Mouse (Mus musculus) c-Kit-positive CD71-negative TER-119-negative erythroid progenitor cells, embryonic 14.5 days (primary cell): ENCODE data around the gene Slc2a9.

Experiments used
- DNase-seq: peaks from one replicate; pipeline ENCODE4 v3.0.0-alpha.2; 2013; ENCODE audit warnings: low read depth

Slc2a9 gene

DNA sequence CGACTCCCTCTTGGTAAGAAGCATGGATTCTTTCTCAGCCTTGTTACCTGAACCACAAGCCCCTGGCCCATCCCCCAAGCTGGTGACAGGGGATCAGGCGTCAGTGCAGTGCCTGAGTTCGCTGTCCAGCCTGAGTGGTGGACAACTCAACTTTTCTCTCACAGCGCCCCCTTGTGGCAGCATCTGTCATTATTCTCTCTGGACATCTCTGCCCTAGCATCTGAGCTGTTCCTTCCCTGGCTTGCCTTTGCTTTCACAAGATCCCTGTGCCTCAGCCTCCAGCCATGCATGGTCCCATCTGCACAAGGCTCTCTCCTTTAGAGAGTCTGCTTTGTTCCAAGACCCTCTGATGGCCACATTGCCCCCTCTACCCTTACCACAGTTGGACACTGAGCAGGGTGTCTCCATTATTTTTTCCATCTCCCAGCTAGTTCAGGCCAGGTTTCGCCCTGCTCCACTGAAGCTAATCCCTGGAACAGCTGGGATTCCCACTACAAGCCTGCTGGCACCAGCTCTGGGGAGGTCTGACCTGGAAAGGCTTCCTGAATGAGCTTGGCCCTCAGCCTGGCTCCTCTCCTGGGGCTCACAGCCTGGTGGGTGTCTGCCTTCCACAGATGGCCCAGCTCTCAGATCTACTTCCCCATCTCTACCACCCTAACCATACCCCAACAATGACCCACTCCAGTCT lies 32.9 kb downstream of the Slc2a9 start:
- DNase-seq = peak; percentile 46

DNA sequence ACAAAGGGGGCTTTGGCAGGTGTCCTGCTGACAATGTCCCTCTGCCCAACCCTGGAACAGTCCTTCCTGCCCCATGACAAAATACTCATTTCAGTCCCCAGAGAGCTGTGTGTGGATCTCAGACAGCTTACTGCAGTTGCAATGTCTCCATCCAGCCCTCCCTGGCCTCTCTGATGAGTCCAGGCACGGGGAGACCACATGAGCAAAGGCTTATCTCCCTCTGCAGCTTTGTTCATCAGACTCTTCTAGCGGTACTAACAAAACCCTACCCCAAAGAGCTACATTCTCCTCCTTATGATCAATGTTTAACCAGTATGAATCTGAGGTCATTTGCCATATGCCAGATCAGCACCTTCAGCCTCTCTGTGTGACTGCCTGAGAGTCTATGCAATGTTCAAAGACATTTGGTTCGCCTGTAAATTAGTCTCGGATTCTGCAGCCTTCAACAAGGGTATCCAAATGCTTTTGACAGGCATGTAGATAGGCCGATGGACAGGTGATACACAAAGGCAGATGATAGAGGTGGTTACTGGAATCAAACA lies 36.3 kb downstream of the Slc2a9 start:
- DNase-seq = no peak

DNA sequence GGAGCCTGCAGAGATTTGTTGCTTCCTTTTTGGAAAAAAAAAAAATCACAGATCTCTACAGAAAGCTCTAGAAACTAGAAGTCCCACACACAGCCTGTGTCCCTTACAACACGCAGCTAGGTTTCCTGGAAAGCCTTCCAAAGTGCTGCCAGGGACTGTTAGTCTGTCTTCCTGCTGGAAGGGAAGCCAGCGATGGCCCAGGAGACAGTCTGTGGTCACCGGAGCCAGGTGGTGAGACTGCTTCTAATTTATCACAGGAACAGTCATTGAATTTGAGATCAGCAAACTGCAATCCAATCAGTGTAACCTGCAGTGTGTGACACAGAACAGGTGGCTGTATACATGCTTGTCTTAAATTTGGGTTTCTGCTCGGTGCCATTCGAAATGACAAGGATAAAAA lies 41.7 kb downstream of the Slc2a9 start:
- DNase-seq = no peak

DNA sequence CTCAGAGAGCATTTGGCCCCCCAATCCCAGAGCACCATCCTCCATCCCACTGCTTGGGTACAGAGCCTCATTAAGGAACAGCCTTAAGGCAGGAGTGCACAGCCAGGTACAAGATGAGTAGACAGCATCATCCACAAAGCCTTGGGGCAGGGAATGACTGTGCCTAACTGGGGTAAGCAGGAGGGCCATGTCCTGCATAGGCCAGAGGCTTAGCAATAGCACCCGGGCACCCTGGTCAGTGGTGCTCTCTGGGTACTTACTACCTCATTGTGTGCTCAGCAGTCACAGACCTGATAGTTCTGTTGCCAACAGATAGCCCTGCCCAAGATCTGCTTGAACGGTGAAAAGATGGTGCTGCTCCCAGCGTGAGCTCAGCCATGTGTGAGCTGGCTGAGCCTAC lies 52.0 kb downstream of the Slc2a9 start:
- no peak for DNase-seq

DNA sequence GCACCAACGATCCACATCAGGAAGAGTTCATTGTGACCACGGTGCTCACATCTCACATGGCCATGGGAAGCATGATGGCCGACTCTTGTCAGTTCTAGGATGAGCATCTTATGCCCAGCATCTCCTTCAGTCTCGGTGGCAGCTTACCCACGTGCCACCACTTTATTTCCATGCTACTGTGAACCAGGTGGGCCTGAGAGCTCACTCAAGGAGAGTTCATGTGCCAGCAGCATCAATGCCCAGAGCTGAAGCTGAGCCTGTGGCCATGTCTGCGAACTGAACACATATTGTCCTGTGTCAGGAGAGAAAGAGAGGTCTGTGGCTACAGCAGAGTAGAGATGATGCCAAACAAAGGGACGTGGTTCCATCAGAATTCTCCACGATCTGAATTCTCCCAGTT lies 53.3 kb downstream of the Slc2a9 start:
- DNase-seq = no peak

DNA sequence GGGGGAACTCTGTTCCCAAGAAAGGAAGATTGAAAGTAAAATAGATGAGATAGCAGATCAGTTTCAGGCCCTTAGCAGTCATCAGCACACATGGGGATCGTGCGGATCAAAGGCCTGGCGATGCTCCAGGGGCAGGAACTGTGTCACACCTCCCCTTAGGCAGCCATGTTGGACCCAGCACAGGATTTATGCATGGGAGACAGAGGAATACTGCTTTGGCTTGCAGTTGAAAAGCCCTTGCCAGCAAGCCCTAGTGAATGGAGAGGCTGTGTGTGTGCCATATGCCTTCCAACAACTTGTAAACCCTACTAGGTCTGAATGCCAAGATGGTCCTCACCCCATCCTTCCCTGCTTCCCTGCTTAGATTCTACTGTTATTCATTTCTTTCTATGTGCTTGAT lies 54.8 kb downstream of the Slc2a9 start:
- no peak for DNase-seq

DNA sequence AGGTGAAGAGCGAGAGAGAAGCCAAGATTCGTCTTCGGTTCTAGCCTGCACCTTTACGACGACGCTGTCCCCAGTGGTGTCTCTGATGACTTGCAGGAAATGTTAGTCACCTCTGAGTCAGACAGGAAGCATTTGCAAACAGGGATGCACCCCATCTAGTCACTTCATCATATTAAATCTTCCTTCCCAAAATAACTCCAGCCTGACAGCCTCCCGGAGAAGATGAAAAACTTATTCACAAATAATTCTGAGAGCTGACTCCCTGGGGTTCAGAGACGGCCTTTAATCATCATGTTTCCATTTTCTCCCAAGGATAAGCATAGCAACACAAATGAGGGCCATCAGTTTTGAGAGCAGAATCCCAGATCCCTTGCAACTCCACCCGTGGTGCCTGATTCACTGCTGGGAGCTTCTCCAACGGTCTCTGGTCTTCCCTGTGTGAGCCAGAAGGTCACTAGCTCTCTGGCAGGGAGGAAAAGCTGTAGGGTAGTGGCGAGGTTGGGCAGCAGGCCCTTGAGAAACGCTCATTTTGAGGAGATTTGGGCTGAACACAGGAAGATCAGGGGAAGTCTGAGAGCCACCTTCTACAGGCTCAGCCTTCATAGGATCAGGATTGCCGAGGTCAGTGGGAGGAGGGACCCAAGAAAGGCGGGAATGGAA lies 56.5 kb downstream of the Slc2a9 start:
- no peak for DNase-seq

DNA sequence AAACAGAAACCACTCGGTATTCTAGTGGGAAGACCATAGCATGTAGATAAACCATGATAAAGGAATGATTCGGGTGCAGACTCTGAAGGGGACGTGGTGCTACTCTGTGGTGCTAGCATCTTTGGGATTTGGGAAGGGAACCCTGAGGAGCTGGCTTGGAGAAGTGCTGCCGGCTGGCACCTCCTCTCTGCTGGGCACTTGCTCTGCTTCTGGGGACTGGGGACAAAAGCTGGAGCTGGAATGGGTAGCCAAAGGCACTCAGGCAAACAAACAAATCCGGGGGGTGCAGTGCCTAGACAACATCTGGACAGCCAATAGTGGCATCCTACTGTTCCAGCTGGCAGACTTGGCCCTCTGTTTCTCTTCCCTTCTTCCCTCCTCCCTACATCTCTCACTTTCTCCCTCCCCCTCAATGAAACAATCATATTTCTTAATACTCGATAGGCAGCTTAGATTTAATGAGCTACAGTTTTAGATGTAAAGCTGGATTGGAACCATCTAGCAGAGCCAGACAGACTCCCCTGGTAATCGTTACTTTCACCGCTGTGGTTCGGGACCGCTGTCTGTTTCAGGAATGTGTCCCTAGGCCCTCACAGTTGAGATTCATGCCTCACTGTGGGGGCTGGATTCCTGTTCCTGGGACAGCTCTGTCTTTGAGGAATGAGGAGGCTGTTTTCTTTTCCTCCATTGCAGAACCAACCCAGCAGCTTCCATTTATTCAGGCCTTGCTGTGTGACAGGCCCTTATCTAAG lies 61.7 kb downstream of the Slc2a9 start:
- no peak for DNase-seq

DNA sequence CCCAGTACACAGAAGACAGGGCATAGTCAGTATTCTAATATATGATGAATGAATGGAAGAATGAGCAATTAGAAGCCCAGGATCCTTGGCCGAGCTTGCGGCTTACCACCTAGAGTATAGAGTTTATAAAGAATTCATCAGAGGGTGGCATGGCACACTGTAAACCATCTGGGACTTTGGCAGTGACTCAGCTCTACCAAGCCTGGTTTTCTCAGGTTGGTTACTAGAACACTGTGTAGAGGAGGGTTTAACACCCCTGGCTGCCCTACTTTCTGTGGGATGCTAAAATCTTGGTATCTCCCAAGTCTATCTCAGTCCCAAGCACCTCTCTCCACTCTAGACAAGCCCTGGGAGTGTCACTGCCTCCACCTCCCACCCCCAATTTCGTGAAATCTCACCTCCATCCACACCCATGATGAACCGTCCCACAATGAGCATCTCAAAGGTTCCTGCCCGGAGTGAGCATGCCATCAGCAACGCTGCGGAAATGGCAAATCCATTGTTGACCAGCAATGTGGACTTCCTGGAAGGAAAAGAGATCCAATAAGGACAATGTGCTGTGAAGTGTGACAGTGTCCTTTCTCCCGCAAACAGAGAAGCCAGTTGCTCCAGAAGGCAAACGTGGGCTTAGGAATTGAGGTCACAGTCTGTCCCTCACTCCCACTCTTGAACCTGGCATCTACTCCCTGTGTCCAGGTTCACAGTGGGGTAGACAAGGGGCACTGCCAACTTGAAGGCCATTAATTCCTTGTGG lies 62.5 kb downstream of the Slc2a9 start:
- no peak for DNase-seq

DNA sequence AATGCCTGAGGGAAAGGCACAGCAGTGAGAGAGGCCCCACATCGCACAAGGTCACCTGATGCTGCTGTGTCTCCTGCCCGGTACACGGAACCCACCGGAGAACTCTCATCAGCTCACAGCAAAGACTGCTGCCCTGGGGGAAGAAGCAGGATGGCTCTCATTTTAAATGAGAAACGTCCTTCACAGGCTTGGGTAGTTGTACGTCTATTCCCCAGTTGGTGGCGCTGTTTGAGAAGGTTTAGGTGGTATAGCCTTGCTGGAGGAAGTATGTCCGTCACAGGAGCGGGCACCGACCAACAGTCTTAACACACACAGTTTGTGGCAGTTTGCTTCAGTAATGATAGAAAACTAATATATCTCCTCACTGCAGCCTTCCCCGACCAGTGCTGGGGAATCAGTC lies 66.3 kb downstream of the Slc2a9 start:
- no peak for DNase-seq

DNA sequence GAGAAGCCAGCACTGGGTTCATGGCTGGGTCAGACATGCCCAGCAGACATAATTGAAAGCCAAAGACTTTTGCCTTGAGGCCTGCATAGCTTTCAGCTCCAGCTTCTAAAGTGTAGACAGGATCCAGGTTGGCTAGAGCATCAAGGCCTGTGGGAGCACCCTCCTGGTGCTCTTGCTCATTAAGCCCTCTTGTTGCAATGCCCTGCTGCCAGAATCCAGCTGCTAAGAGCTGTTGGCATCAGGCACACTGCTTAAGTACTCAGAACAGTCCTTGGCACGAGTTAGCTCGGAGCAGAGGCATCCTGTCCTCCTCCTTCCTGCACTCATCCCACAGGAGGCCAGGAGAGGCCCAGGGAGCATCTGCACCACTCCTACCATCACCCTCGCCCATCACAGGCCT lies 68.1 kb downstream of the Slc2a9 start:
- no peak for DNase-seq

DNA sequence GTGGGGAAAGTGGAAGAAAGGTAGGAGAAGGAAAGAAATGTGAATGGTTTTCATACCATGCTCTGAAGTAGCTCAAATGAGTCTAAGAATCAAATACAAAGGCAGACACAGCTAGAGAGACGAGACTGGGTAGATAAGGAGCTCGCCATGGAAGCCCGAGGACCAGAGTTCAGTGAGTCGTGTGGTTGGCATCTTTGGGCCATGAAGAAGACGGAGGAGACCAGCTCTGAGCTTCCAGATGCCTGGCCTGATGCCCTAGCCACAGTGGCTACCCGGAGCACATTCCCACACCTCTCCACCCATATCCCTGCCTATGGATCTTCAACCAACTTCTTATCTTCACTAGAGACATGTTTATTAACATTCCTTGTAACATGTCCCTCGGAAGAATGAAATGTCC lies 71.7 kb downstream of the Slc2a9 start:
- no peak for DNase-seq

DNA sequence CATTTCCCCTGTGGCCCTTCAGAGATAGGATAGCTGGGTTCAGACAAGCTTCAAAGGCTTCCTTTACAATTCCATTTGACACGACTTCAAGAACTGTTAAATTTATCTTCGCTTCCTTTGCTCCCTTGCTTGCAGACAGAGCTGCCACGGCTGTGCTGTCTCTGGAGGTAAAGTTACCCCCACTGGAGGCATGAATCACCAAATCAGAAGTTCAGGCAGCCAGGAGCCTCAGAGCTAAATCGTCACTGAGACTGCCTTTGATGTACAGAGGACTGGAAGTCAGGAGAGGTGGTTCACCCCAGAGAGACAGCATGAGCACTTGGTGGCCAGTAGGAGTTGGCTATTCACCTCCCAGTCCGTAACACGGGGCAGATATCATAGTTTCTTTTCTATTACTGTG lies 73.8 kb downstream of the Slc2a9 start:
- DNase-seq = no peak

DNA sequence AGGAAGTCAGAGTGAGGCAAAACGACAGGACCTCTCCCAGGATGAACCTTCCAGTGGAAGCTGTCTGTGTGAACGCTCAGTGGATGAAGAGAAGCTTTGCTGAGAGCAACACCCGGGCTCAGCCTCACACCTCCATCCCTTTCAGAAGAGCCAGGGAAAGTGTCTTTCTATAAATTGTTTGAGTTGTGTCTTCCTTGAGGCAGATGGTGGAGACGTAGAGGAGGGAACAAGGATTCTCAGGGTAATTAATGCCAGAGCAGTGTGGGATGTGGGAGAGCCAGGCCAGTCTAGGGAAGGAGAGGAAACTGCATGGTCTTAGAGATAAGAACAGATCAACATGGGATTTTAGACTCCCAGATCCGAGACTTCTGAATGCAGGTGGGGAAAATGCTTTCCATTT lies 75.2 kb downstream of the Slc2a9 start:
- DNase-seq = no peak

DNA sequence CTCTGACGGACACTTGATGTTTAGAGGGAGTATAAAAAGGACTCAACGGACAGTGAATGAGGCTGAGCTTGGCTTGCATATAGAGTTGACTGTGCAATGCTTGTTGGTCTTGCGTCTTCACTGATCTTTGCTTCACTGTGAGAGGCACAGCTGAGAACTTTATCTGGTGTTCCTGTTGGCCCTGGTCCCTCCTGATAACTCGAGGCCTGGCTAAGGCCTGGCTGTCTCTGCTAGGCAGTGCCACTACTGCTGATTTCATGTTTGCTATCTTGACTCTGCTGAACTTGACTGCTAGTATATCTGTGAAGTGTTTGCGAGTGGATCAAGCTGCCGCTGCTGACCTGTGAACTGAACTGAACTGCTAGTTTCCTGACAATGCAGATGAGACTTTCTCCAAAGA lies 77.4 kb downstream of the Slc2a9 start:
- no peak for DNase-seq

DNA sequence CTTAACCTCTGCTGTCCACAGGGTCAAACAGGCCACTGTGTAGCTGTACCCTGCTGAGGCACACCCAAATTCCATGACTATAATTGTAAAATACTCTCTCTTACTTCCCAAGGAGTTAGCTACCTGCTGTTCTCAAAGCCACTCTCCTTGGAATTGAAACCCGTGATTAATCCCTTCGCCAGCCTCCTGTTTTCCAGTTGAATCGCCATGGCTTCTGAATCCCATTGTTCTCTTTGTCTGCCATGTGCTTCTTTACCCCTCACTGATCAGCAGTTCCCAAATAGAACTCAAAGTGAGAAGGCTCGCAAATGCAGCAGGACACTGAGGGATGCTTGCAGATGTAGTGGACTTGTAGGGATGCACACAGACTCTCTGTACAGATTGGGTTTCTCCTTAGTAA lies 80.5 kb downstream of the Slc2a9 start:
- DNase-seq = no peak

DNA sequence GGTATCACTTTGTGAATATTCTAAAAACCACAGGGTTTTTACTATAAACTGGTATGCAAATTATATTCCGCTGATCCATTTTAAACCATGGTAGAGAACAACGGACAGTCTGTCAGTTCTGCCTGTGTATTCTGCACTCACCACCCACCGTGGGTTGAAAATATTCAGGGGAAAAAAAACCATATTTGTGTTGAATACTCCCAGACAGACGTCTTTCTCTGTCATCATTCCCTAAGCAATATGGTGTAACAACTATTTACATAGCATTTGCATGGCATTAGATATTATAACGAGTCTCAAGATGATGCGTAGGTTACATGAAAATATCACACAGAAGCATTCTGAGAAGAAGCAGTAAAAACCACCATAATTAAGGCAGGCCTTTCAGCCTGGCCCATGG lies 84.1 kb downstream of the Slc2a9 start:
- DNase-seq = no peak

DNA sequence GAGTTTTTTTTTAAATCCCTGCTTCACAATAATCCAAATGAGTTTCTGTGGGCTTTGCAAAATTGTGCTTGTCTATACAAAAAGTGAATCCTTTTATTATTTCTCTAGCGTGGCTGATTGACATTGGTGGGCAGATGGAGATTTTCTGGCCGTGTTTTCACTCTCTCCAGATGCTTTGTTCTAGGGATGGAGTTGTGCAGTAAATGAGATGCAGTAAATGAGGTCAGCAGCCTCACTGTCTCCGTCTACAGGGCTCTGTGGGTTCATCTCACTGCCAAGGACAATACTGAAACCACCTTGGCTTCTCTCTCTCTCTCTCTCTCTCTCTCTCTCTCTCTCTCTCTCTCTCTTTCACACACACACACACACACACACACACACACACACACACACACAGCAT lies 99.3 kb downstream of the Slc2a9 start:
- DNase-seq = no peak

DNA sequence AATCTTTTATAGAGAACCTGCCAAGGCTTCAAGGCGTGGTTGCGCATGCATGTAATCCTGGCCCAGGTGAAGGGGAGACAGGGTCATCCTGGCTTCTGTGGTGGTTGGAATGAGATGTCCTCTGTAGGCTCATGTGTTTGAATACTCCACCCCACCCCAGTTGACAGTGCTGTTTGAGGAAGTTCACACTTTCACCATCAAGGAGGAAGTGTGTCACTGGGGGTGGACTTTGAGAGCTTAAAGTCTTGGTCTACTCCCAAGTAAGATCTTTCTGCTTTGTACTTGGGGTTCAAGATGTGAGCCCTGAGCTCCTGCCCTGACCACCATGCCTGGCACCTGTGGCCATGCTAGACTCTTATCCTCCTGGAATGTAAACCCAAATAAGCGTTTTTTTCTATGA lies 100.7 kb downstream of the Slc2a9 start:
- DNase-seq = peak; percentile 10

DNA sequence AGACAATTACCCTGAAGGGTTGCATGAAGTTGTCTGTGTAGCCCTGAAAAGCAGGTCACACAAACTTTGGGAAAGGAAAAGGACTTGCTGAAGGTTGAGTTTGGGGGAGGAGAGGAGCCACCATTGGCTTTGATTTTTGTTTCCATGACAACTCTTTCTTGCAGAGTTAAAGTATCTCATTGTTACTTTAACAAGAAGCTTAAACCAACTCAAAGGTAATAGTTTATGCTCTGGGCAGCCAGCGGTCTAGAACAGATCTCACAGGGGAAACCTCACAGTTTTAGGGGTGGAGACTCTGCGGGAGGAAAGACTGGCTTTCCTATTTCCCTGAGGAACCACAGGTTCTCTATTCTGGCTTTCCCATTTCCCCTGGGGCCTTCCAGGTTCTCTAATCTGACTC lies 114.1 kb downstream of the Slc2a9 start:
- no peak for DNase-seq

DNA sequence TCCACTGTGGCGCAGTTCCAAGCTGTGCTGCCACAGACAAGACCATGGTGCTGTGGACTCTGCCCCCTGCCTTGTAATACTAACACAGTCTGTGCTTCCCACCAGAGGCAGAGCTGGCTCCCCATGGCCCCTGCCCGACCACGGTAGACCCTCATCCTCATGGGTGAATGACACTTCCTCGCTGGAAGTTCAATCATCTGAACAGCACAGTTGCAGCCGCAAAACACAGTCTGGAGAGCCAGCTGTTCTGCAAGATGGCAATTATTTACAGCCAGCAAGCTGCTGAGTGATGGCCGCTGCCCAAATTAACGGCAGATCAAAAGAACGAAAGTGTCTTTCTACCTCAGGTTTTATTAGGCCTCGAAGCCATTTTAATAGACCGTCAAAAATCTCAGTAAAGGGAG lies 114.5 kb downstream of the Slc2a9 start:
- DNase-seq = no peak

DNA sequence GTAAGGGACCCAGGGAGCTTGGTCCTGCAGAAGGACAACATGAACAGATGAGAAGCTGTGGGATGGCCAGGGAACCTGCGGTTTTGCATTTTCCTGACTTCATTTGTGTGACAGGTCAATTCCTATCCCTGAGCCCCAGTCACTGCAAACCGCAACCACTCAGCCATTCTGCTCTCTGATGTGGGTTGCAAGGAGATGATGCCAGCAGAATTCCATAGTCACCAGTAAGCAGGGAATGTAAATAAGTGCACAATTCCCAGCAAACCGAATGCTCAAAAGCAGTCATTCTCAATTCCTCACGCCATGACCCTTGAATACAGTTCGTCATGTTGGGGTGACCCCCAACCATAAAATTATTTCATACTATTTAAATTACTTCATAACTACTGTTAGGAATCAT lies 123.0 kb downstream of the Slc2a9 start:
- no peak for DNase-seq
